ENCODE assay signal across 16 mouse cellular contexts in genomic region chr10:80765746-80766145, GRCm38 (mm10). TPM values are rescaled to one million over a fixed set of nuclear protein-coding genes. Genes with fewer than 3 reads are reported as not detected.
DNase-seq lines count a peak whose midpoint lies in the region; ATAC-seq and TF ChIP-seq lines count a peak whose summit lies in the region.
"Had no signal": no experiment of that assay in that cellular context is flagged by ENCODE, and none has a peak within 500 bp of the region (broad histone marks: within the 10 kb centered on the region; RNA-seq: fewer than 3 reads in every experiment).

No protein-coding gene starts in this region.

- peaks cover 41% of the 10 kb centered on the region for H3K36me3 ChIP-seq in kidney, postnatal 0 days (ENCODE audit: insufficient read depth, low read length)
- peaks cover 93% of the 10 kb centered on the region for H3K36me3 ChIP-seq in E14TG2a.4 (ENCODE audit: insufficient read depth, low read length)
- peaks cover 81% of the 10 kb centered on the region for H3K36me3 ChIP-seq in embryonic facial prominence, embryonic 10.5 days (replicated peaks)

- no peaks in the 10 kb centered on the region for H3K9me3 ChIP-seq in kidney, postnatal 0 days (replicated peaks; ENCODE audit: low read length)
- no peaks in the 10 kb centered on the region for H3K9me3 ChIP-seq in E14TG2a.4 (ENCODE audit: low read length)
- H3K9me3 ChIP-seq in embryonic facial prominence, embryonic 10.5 days: no peaks in the 10 kb centered on the region
- H3K9me3 ChIP-seq: embryonic facial prominence, embryonic 12.5 days; hindbrain, embryonic 13.5 days; neural tube, embryonic 12.5 days had no signal

- ATAC-seq in kidney, postnatal 0 days (replicated peaks; ENCODE audit: low FRiP score, low read depth): no peak

- 83% methylated on average over 2 of the region's 2 CpGs for WGBS in kidney, postnatal 0 days
- 84% methylated on average over 2 of the region's 2 CpGs for WGBS in embryonic facial prominence, embryonic 10.5 days

- no peak for TF ChIP-seq CTCF in kidney, postnatal 0 days (IDR thresholded peaks at IDR 0.05; ENCODE audit: low read depth)
- no peak for TF ChIP-seq CTCF in E14TG2a.4 (conservative IDR thresholded peaks at IDR 0.05; ENCODE audit: low read length)

- H3K27me3 ChIP-seq in kidney, postnatal 0 days (ENCODE audit: insufficient read depth, low read length): no peaks in the 10 kb centered on the region
- no peaks in the 10 kb centered on the region for H3K27me3 ChIP-seq in E14TG2a.4 (ENCODE audit: insufficient read depth, low read length)
- no peaks in the 10 kb centered on the region for H3K27me3 ChIP-seq in embryonic facial prominence, embryonic 10.5 days (replicated peaks; ENCODE audit: low read depth, poor library complexity, severe bottlenecking)
- H3K27me3 ChIP-seq: CH12.LX; embryonic facial prominence, embryonic 12.5 days; hindbrain, embryonic 13.5 days; neural tube, embryonic 12.5 days had no signal

- H3K9ac ChIP-seq in kidney, postnatal 0 days (ENCODE audit: low read depth, low read length): no peak overlapping the region
- H3K9ac ChIP-seq: embryonic facial prominence, embryonic 12.5 days; hindbrain, embryonic 13.5 days; neural tube, embryonic 12.5 days had no signal

- no peak overlapping the region for H3K4me3 ChIP-seq in kidney, postnatal 0 days (replicated peaks; ENCODE audit: low read depth, low read length)
- peak overlapping the region; percentile 39; the same call in 1 of the 2 replicates for H3K4me3 ChIP-seq in E14TG2a.4 (replicated peaks; ENCODE audit: low read length)
- no peak overlapping the region for H3K4me3 ChIP-seq in embryonic facial prominence, embryonic 10.5 days
- H3K4me3 ChIP-seq: embryonic facial prominence, embryonic 12.5 days; hindbrain, embryonic 13.5 days; neural tube, embryonic 12.5 days had no signal

- H3K27ac ChIP-seq in kidney, postnatal 0 days: peak overlapping the region; percentile 31; the same call in 1 of the 2 replicates
- no peak overlapping the region for H3K27ac ChIP-seq in embryonic facial prominence, embryonic 10.5 days (replicated peaks)
- H3K27ac ChIP-seq: embryonic facial prominence, embryonic 12.5 days; hindbrain, embryonic 13.5 days; neural tube, embryonic 12.5 days had no signal

- peaks cover 10% of the 10 kb centered on the region; the same call in 1 of the 2 replicates for H3K4me1 ChIP-seq in kidney, postnatal 0 days (replicated peaks; ENCODE audit: insufficient read depth, low read length)
- peaks cover 70% of the 10 kb centered on the region for H3K4me1 ChIP-seq in E14TG2a.4 (replicated peaks; ENCODE audit: low read depth, low read length)
- H3K4me1 ChIP-seq in embryonic facial prominence, embryonic 10.5 days: peaks cover 25% of the 10 kb centered on the region

- no peak overlapping the region for H3K4me2 ChIP-seq in kidney, postnatal 0 days (ENCODE audit: low read length)
- H3K4me2 ChIP-seq: embryonic facial prominence, embryonic 12.5 days; hindbrain, embryonic 13.5 days; neural tube, embryonic 12.5 days had no signal

- peak; percentile 64 for DNase-seq in adrenal gland, adult 8-10 months
- DNase-seq in adrenal gland, postnatal 4 days (ENCODE audit: low spot score in 2 of 2): no peak
- no peak for DNase-seq in kidney, postnatal 0 days (ENCODE audit: low spot score)
- DNase-seq in kidney, postnatal 4 days: no peak
- peak; percentile 65 to 68 for DNase-seq in adrenal gland, postnatal 36 days
- DNase-seq in embryonic facial prominence, embryonic 10.5 days (ENCODE audit: low spot score): no peak
- DNase-seq in layer of hippocampus, adult 9-10 months (ENCODE audit: low spot score): no peak
- DNase-seq: cerebellum, postnatal 14 days; gastrocnemius, postnatal 25 days; right cerebral cortex, postnatal 4 days; thymus, postnatal 14 days had no signal

RNA-seq across cellular contexts. Expression of gene Dot1l, which starts 10.7 kb away (rescaled TPM):
- 10 to 100 TPM; 35.0 to 78.6 (median 57.4) TPM for total RNA-seq in adrenal gland, adult 8-10 months (2022)
- 10 to 100 TPM; 81.2 to 83.2 TPM for total RNA-seq in adrenal gland, postnatal 4 days (2021)
- 9.7 and 9.9 TPM in 2 replicates for polyA plus RNA-seq in kidney, postnatal 0 days (2015; fragmentation: Nextera tagmentation; extraction: Ambion mirVana)
- total RNA-seq in adrenal gland, postnatal 36 days (2021): 10 to 100 TPM; 53.2 to 64.6 TPM
- 23.5 and 25.0 TPM in 2 replicates for polyA plus RNA-seq in embryonic facial prominence, embryonic 10.5 days (2016; fragmentation: Nextera tagmentation; extraction: Ambion mirVana)

RNA-seq across cellular contexts. Expression of gene Ap3d1, which starts 23.7 kb away (rescaled TPM):
- 100 to 1,000 TPM in 2 of 4 experiments, 10 to 100 TPM in 2; 91.8 to 136 (median 113) TPM for total RNA-seq in adrenal gland, adult 8-10 months (2022)
- 100 to 1,000 TPM in 1 of 2 experiments, 10 to 100 TPM in 1; 98.9 to 114 TPM for total RNA-seq in adrenal gland, postnatal 4 days (2021)
- polyA plus RNA-seq in kidney, postnatal 0 days (2015; fragmentation: Nextera tagmentation; extraction: Ambion mirVana): 54.2 and 58.3 TPM in 2 replicates
- 10 to 100 TPM; 80.3 to 99.6 TPM for total RNA-seq in adrenal gland, postnatal 36 days (2021)
- 60.5 and 61.5 TPM in 2 replicates for polyA plus RNA-seq in embryonic facial prominence, embryonic 10.5 days (2016; fragmentation: Nextera tagmentation; extraction: Ambion mirVana)

RNA-seq across cellular contexts. Expression of gene Sf3a2, which starts 32.3 kb away (rescaled TPM):
- 10 to 100 TPM; 52.0 to 78.6 (median 55.5) TPM for total RNA-seq in adrenal gland, adult 8-10 months (2022)
- total RNA-seq in adrenal gland, postnatal 4 days (2021): 10 to 100 TPM; 79.5 to 79.9 TPM
- 57.1 and 61.9 TPM in 2 replicates for polyA plus RNA-seq in kidney, postnatal 0 days (2015; fragmentation: Nextera tagmentation; extraction: Ambion mirVana)
- 10 to 100 TPM; 51.4 to 55.6 TPM for total RNA-seq in adrenal gland, postnatal 36 days (2021)
- 114 and 127 TPM in 2 replicates for polyA plus RNA-seq in embryonic facial prominence, embryonic 10.5 days (2016; fragmentation: Nextera tagmentation; extraction: Ambion mirVana)

RNA-seq across cellular contexts. Expression of gene Plekhj1, which starts 32.7 kb away (rescaled TPM):
- 100 to 1,000 TPM in 3 of 4 experiments, 10 to 100 TPM in 1; 92.4 to 130 (median 107) TPM for total RNA-seq in adrenal gland, adult 8-10 months (2022)
- total RNA-seq in adrenal gland, postnatal 4 days (2021): 100 to 1,000 TPM in 1 of 2 experiments, 10 to 100 TPM in 1; 93.7 to 105 TPM
- 83.7 and 86.6 TPM in 2 replicates for polyA plus RNA-seq in kidney, postnatal 0 days (2015; fragmentation: Nextera tagmentation; extraction: Ambion mirVana)
- 10 to 100 TPM; 84.6 to 86.8 TPM for total RNA-seq in adrenal gland, postnatal 36 days (2021)
- 181 and 184 TPM in 2 replicates for polyA plus RNA-seq in embryonic facial prominence, embryonic 10.5 days (2016; fragmentation: Nextera tagmentation; extraction: Ambion mirVana)

RNA-seq across cellular contexts. Expression of gene Amh, which starts 39.3 kb away (rescaled TPM):
- total RNA-seq in adrenal gland, adult 8-10 months (2022): 1 to 10 TPM in 1 of 4 experiments, under 1 TPM in 3; 0.20 to 1.3 (median 0.68) TPM
- total RNA-seq in adrenal gland, postnatal 4 days (2021): 1 to 10 TPM in 1 of 2 experiments, under 1 TPM in 1; 0.79 to 1.1 TPM
- polyA plus RNA-seq in kidney, postnatal 0 days (2015; fragmentation: Nextera tagmentation; extraction: Ambion mirVana): 0.09 TPM in 1 of 2 replicates, not detected in the other
- under 1 TPM; 0.40 to 0.83 TPM for total RNA-seq in adrenal gland, postnatal 36 days (2021)
- 0.11 and 0.17 TPM in 2 replicates for polyA plus RNA-seq in embryonic facial prominence, embryonic 10.5 days (2016; fragmentation: Nextera tagmentation; extraction: Ambion mirVana)
- polyA plus RNA-seq: embryonic facial prominence, embryonic 12.5 days; neural tube, embryonic 12.5 days had no signal

Comparison
In these comparisons a context has a peak if more than half of its experiments do, and no peak if none do; other contexts are left out.
1. DNase-seq: peak in adrenal gland, adult 8-10 months (single experiment) and adrenal gland, postnatal 36 days (2 of 2); none in adrenal gland, postnatal 4 days (0 of 2), kidney, postnatal 0 days (single experiment), kidney, postnatal 4 days (0 of 2), embryonic facial prominence, embryonic 10.5 days (single experiment) and layer of hippocampus, adult 9-10 months (single experiment).